Mouse (Mus musculus): ENCODE measurements at regions not wholly inside any gene's neighbourhood (a gene's known extent, or its start where the extent isn't known, plus 50 kb on each side); places are given as distances from the start of the nearest gene placed in this dataset.

GRCm38 (mm10) chr1:168908192-168908591, 476.1 kb upstream of the Pbx1 start:
- DNase-seq (ENCODE audit: low spot score in 2 of 2): no peak

- no peak for DNase-seq (ENCODE audit: low spot score in 2 of 2)
Observed at GRCm38 (mm10) chr1:168898483-168898882, 466.4 kb upstream of the Pbx1 start.

- no peak for DNase-seq (ENCODE audit: low spot score in 2 of 2)
Observed at GRCm38 (mm10) chr1:168861577-168861976, 429.5 kb upstream of the Pbx1 start.

- no peak for DNase-seq (ENCODE audit: low spot score in 2 of 2)
Observed at GRCm38 (mm10) chr1:168823184-168823583, 391.1 kb upstream of the Pbx1 start.

GRCm38 (mm10) chr1:168818381-168818780, 386.3 kb upstream of the Pbx1 start:
- DNase-seq (ENCODE audit: low spot score in 2 of 2): no peak

GRCm38 (mm10) chr1:168807084-168807483, 375.0 kb upstream of the Pbx1 start:
- no peak for DNase-seq (ENCODE audit: low spot score in 2 of 2)

GRCm38 (mm10) chr1:168805442-168805841, 373.4 kb upstream of the Pbx1 start:
- no peak for DNase-seq (ENCODE audit: low spot score in 2 of 2)

- no peak for DNase-seq (ENCODE audit: low spot score in 2 of 2)
Observed at GRCm38 (mm10) chr1:168801046-168801445, 369.0 kb upstream of the Pbx1 start.

- peak in 1 of 2 experiments; percentile 9 for DNase-seq (ENCODE audit: low spot score in 2 of 2)
Observed at GRCm38 (mm10) chr1:168786731-168787130, 354.7 kb upstream of the Pbx1 start.

GRCm38 (mm10) chr1:168783851-168784250, 351.8 kb upstream of the Pbx1 start:
- no peak for DNase-seq (ENCODE audit: low spot score in 2 of 2)

GRCm38 (mm10) chr1:168764368-168764895, 332.4 kb upstream of the Pbx1 start:
- DNase-seq (ENCODE audit: low spot score in 2 of 2): no peak

- no peak for DNase-seq (ENCODE audit: low spot score in 2 of 2)
Observed at GRCm38 (mm10) chr1:168761095-168761494, 329.0 kb upstream of the Pbx1 start.

- no peak for DNase-seq (ENCODE audit: low spot score in 2 of 2)
Observed at GRCm38 (mm10) chr1:168760239-168760638, 328.2 kb upstream of the Pbx1 start.

GRCm38 (mm10) chr1:168758835-168759234, 326.8 kb upstream of the Pbx1 start:
- DNase-seq (ENCODE audit: low spot score in 2 of 2): no peak

GRCm38 (mm10) chr1:168754196-168754595, 322.1 kb upstream of the Pbx1 start:
- DNase-seq (ENCODE audit: low spot score in 2 of 2): no peak

- DNase-seq (ENCODE audit: low spot score in 2 of 2): no peak
Observed at GRCm38 (mm10) chr1:168743435-168743834, 311.4 kb upstream of the Pbx1 start.

- no peak for DNase-seq (ENCODE audit: low spot score in 2 of 2)
Observed at GRCm38 (mm10) chr1:168738005-168738404, 305.9 kb upstream of the Pbx1 start.

- DNase-seq (ENCODE audit: low spot score in 2 of 2): no peak
Observed at GRCm38 (mm10) chr1:168737277-168737863, 305.3 kb upstream of the Pbx1 start.

GRCm38 (mm10) chr1:168733066-168733465, 301.0 kb upstream of the Pbx1 start:
- DNase-seq (ENCODE audit: low spot score in 2 of 2): no peak

- DNase-seq (ENCODE audit: low spot score in 2 of 2): no peak
Observed at GRCm38 (mm10) chr1:168709836-168710235, 277.8 kb upstream of the Pbx1 start.

GRCm38 (mm10) chr1:168709017-168709681, 277.1 kb upstream of the Pbx1 start:
- DNase-seq (ENCODE audit: low spot score in 2 of 2): peak in 1 of 2 experiments; percentile 10

- DNase-seq (ENCODE audit: low spot score in 2 of 2): no peak
Observed at GRCm38 (mm10) chr1:168708161-168708865, 276.2 kb upstream of the Pbx1 start.
